11 mouse cellular contexts compared by ENCODE assay signal in genomic region chr4:129241898-129242297, GRCm38 (mm10). TPM values are rescaled to one million over a fixed set of nuclear protein-coding genes. Genes with fewer than 3 reads are reported as not detected.
DNase-seq lines count a peak whose midpoint lies in the region; ATAC-seq and TF ChIP-seq lines count a peak whose summit lies in the region.
"Had no signal": no experiment of that assay in that cellular context is flagged by ENCODE, and none has a peak within 500 bp of the region (broad histone marks: within the 10 kb centered on the region; RNA-seq: fewer than 3 reads in every experiment).

No protein-coding gene starts in this region.

- no peak for ATAC-seq in kidney, embryonic 15.5 days (replicated peaks; ENCODE audit: low FRiP score)
- ATAC-seq in hindbrain, postnatal 0 days, result no peak
- ATAC-seq: lung, postnatal 0 days had no signal

- TF ChIP-seq CTCF in brain, embryonic 14.5 days (IDR thresholded peaks at IDR 0.05; ENCODE audit: borderline replicate concordance, extremely low read depth, insufficient read depth, insufficient read length), result no peak
- no peak for TF ChIP-seq CTCF in hindbrain, postnatal 0 days (IDR thresholded peaks at IDR 0.05; ENCODE audit: low read depth)

- no peak overlapping the region for H3K4me3 ChIP-seq in kidney, embryonic 15.5 days (replicated peaks)
- H3K4me3 ChIP-seq in hindbrain, postnatal 0 days (ENCODE audit: low read length), result no peak overlapping the region
- H3K4me3 ChIP-seq in myocyte, result no peak overlapping the region

- H3K36me3 ChIP-seq in kidney, embryonic 15.5 days, result no peaks in the 10 kb centered on the region
- no peaks in the 10 kb centered on the region for H3K36me3 ChIP-seq in hindbrain, postnatal 0 days (ENCODE audit: insufficient read depth, low read length)
- H3K36me3 ChIP-seq in myocyte (ENCODE audit: control insufficient read depth, insufficient read depth), result no peaks in the 10 kb centered on the region

- 0 out of 2 replicates have a peak, but pooled peaks cover 3% of the 10 kb centered on the region for H3K27me3 ChIP-seq in kidney, embryonic 15.5 days
- H3K27me3 ChIP-seq in hindbrain, postnatal 0 days (ENCODE audit: insufficient read depth, low read length), result no peaks in the 10 kb centered on the region
- no peaks in the 10 kb centered on the region for H3K27me3 ChIP-seq in myocyte (ENCODE audit: control insufficient read depth, insufficient read depth, insufficient read length)

- H3K9me3 ChIP-seq in kidney, embryonic 15.5 days (replicated peaks), result no peaks in the 10 kb centered on the region
- H3K9me3 ChIP-seq in hindbrain, postnatal 0 days (ENCODE audit: low read length), result no peaks in the 10 kb centered on the region

- no peak overlapping the region for H3K9ac ChIP-seq in kidney, embryonic 15.5 days
- H3K9ac ChIP-seq in hindbrain, postnatal 0 days (replicated peaks; ENCODE audit: low read length), result no peak overlapping the region

- H3ac ChIP-seq in myocyte (ENCODE audit: control insufficient read depth, insufficient read length), result no peak overlapping the region

- DNase-seq in kidney, adult 9 months, result no peak
- peak; percentile 64 for DNase-seq in brain, embryonic 14.5 days (ENCODE audit: low read depth)
- DNase-seq in hindbrain, postnatal 0 days (ENCODE audit: low spot score), result no peak
- no peak for DNase-seq in urinary bladder, postnatal 25 days (ENCODE audit: low spot score)
- DNase-seq in heart, adult 11 months, result no peak
- DNase-seq in cerebellum, adult 9-10 months, result no peak
- DNase-seq: gastrocnemius, postnatal 36 days; kidney, postnatal 25 days had no signal

- peaks cover 69% of the 10 kb centered on the region for H3K4me1 ChIP-seq in kidney, embryonic 15.5 days
- peaks cover 22% of the 10 kb centered on the region for H3K4me1 ChIP-seq in hindbrain, postnatal 0 days (ENCODE audit: insufficient read depth, low read length)

- TF ChIP-seq POLR2A in brain, embryonic 14.5 days (IDR thresholded peaks at IDR 0.05; ENCODE audit: borderline replicate concordance, extremely low read depth, insufficient read depth, insufficient read length, poor library complexity, severe bottlenecking), result no peak
- TF ChIP-seq POLR2A in myocyte (IDR thresholded peaks at IDR 0.05; ENCODE audit: insufficient read length, low read depth), result no peak

- H3K79me2 ChIP-seq in myocyte (ENCODE audit: control insufficient read depth, insufficient read depth), result peaks cover 94% of the 10 kb centered on the region

- WGBS in kidney, embryonic 15.5 days, result 31% methylated on average over 7 of the region's 7 CpGs
- WGBS in hindbrain, postnatal 0 days, result 14% methylated on average over 7 of the region's 7 CpGs

- peak overlapping the region; percentile 46; the same call in 1 of the 2 replicates for H3K27ac ChIP-seq in kidney, embryonic 15.5 days
- peak overlapping the region; percentile 4; the same call in 1 of the 2 replicates for H3K27ac ChIP-seq in hindbrain, postnatal 0 days

- H3K4me2 ChIP-seq in kidney, embryonic 15.5 days, result no peak overlapping the region
- H3K4me2 ChIP-seq in hindbrain, postnatal 0 days (ENCODE audit: low read depth, low read length), result no peak overlapping the region
- peak overlapping the region; percentile 12 for H3K4me2 ChIP-seq in myocyte (ENCODE audit: low read depth)

TF ChIP-seq in myocyte, 11 proteins besides CTCF, POLR2A, EP300 and RAD21:
- no peak for TF ChIP-seq CEBPB (IDR thresholded peaks at IDR 0.05; ENCODE audit: insufficient read depth, poor library complexity, severe bottlenecking)
- TF ChIP-seq POLR2AphosphoS2 (IDR thresholded peaks at IDR 0.05; ENCODE audit: insufficient read length, low read depth), result no peak
- TF ChIP-seq SRF (IDR thresholded peaks at IDR 0.05; ENCODE audit: control insufficient read depth, insufficient read length, low read depth), result no peak
- TF ChIP-seq MYOD1 (IDR thresholded peaks at IDR 0.05; ENCODE audit: control insufficient read depth in 1 of 3, insufficient read length in 2 of 3, low read depth in 2 of 3), result peak in 2 of 3 experiments; percentile 51 to 63
- TF ChIP-seq REST (IDR thresholded peaks at IDR 0.05; ENCODE audit: insufficient read depth, insufficient read length), result no peak
- TF ChIP-seq TCF3 (IDR thresholded peaks at IDR 0.05; ENCODE audit: insufficient read length, low read depth), result no peak
- TF ChIP-seq USF1 (IDR thresholded peaks at IDR 0.05; ENCODE audit: low read depth), result no peak
- peak in 1 of 3 experiments; percentile 70 for TF ChIP-seq MYOG (IDR thresholded peaks at IDR 0.05; ENCODE audit: control insufficient read depth in 1 of 3, insufficient read depth in 1 of 3, insufficient read length in 2 of 3, low read depth in 2 of 3)
- TF ChIP-seq MAX (IDR thresholded peaks at IDR 0.05; ENCODE audit: low read depth), result no peak
- no peak for TF ChIP-seq TCF12 (IDR thresholded peaks at IDR 0.05; ENCODE audit: insufficient read depth, poor library complexity, severe bottlenecking)
- no peak for TF ChIP-seq E2F4 (IDR thresholded peaks at IDR 0.05; ENCODE audit: insufficient read depth)

RNA-seq across cellular contexts. Expression of gene C77080, which starts 19.3 kb away (rescaled TPM):
- 8.3 and 9.1 TPM in 2 replicates for polyA plus RNA-seq in kidney, embryonic 15.5 days (2015; fragmentation: Nextera tagmentation; extraction: Ambion mirVana)
- polyA plus RNA-seq in brain, embryonic 14.5 days (2012; rRNA removed), result 12.2 and 15.9 TPM in 2 replicates
- total RNA-seq in hindbrain, postnatal 0 days (2014; rRNA removed), result 23.1 and 29.0 TPM in 2 replicates
- polyA plus RNA-seq in hindbrain, postnatal 0 days (2015; fragmentation: Nextera tagmentation; extraction: Ambion mirVana), result 4.9 and 5.3 TPM in 2 replicates
- 25.4 TPM for polyA plus RNA-seq in myocyte (2012; fragmentation: generic; extraction: Trizol)

RNA-seq across cellular contexts. Expression of gene Sync, which starts 45.5 kb away (rescaled TPM):
- 1.1 and 1.6 TPM in 2 replicates for polyA plus RNA-seq in kidney, embryonic 15.5 days (2015; fragmentation: Nextera tagmentation; extraction: Ambion mirVana)
- 0.44 and 1.1 TPM in 2 replicates for polyA plus RNA-seq in brain, embryonic 14.5 days (2012; rRNA removed)
- total RNA-seq in hindbrain, postnatal 0 days (2014; rRNA removed), result 1.9 and 3.3 TPM in 2 replicates
- polyA plus RNA-seq in hindbrain, postnatal 0 days (2015; fragmentation: Nextera tagmentation; extraction: Ambion mirVana), result 1.9 and 2.0 TPM in 2 replicates
- 51.1 TPM for polyA plus RNA-seq in myocyte (2012; fragmentation: generic; extraction: Trizol)

RNA-seq across cellular contexts. Expression of gene Yars, which starts 52.3 kb away (rescaled TPM):
- 81.3 and 87.4 TPM in 2 replicates for polyA plus RNA-seq in kidney, embryonic 15.5 days (2015; fragmentation: Nextera tagmentation; extraction: Ambion mirVana)
- 54.5 and 68.4 TPM in 2 replicates for polyA plus RNA-seq in brain, embryonic 14.5 days (2012; rRNA removed)
- 56.0 and 79.6 TPM in 2 replicates for total RNA-seq in hindbrain, postnatal 0 days (2014; rRNA removed)
- 101 and 102 TPM in 2 replicates for polyA plus RNA-seq in hindbrain, postnatal 0 days (2015; fragmentation: Nextera tagmentation; extraction: Ambion mirVana)
- 183 TPM for polyA plus RNA-seq in myocyte (2012; fragmentation: generic; extraction: Trizol)

RNA-seq across cellular contexts. Expression of gene S100pbp, which starts 52.4 kb away (rescaled TPM):
- 24.3 and 25.9 TPM in 2 replicates for polyA plus RNA-seq in kidney, embryonic 15.5 days (2015; fragmentation: Nextera tagmentation; extraction: Ambion mirVana)
- 38.3 and 42.0 TPM in 2 replicates for polyA plus RNA-seq in brain, embryonic 14.5 days (2012; rRNA removed)
- 35.9 and 36.8 TPM in 2 replicates for total RNA-seq in hindbrain, postnatal 0 days (2014; rRNA removed)
- polyA plus RNA-seq in hindbrain, postnatal 0 days (2015; fragmentation: Nextera tagmentation; extraction: Ambion mirVana), result 16.2 and 16.9 TPM in 2 replicates
- 7.8 TPM for polyA plus RNA-seq in myocyte (2012; fragmentation: generic; extraction: Trizol)

Comparison
In these comparisons a context has a peak if more than half of its experiments do, and no peak if none do; other contexts are left out.
1. RNA of gene Sync, which starts 45.5 kb away (polyA plus RNA-seq): 51.1 TPM in myocyte (single experiment); 1.9 to 2.0 TPM in hindbrain, postnatal 0 days, 0.44 to 1.1 TPM in brain, embryonic 14.5 days and 1.1 to 1.6 TPM in kidney, embryonic 15.5 days; every median in the first group is over 10 times any median in the second.